Mouse (Mus musculus): Measurements from ENCODE around the gene Nrxn1. TPM values are rescaled to one million over a fixed set of nuclear protein-coding genes. Genes with fewer than 3 reads are reported as not detected.

Gene Nrxn1
- total RNA-seq, 2 experiments from 2014 or later = 630 to 637 TPM

GRCm38 (mm10) chr17:90032416-90032815 is 1060.5 kb downstream of the Nrxn1 start:
- intact Hi-C loops (cut with DNase I) = no loop called here
- DNase-seq = no peak

GRCm38 (mm10) chr17:90016636-90017035 is 1076.2 kb downstream of the Nrxn1 start:
- intact Hi-C loops (cut with DNase I) = no loop called here
- DNase-seq = peak; percentile 9

- no peak for DNase-seq
- intact Hi-C loops (cut with DNase I) = no loop called here
Measured at GRCm38 (mm10) chr17:90011761-90012160, 1081.1 kb downstream of the Nrxn1 start.

- peak; percentile 79 for DNase-seq
- intact Hi-C loops (cut with DNase I) = no loop called here
Measured at GRCm38 (mm10) chr17:90007438-90008109, 1085.3 kb downstream of the Nrxn1 start.

GRCm38 (mm10) chr17:89990651-89991050 is 1102.2 kb downstream of the Nrxn1 start:
- DNase-seq = no peak
- intact Hi-C loops (cut with DNase I) = no loop called here

Small RNA genes within 50 kb of the gene (microRNA-seq; reads per million reads assigned to microRNA genes)
- gene Gm24510 (not detected), gene Gm27475 (not detected), gene Gm47307 (not detected)
